Mouse (Mus musculus) midbrain, embryonic 15.5 days (tissue): ENCODE measurements at regions not wholly inside any gene's neighbourhood (a gene's known extent, or its start where the extent isn't known, plus 50 kb on each side); places are given as distances from the start of the nearest gene placed in this dataset.
"Not testable (repeated sequence)": the region's sequence is repeated elsewhere in the genome, so short reads cannot be mapped to it uniquely, and the experiment has no call there.

Experiments
- ATAC-seq: fragments of 200-750 bp; cut with Nextera tagmentation; replicated peaks from 2 replicates; pipeline ENCODE4 v1.8.0; 2017; ENCODE audit warnings: moderate TSS enrichment
- H3K27ac ChIP-seq: fragments of 300-500 bp; sonication (generic); 2 replicates; pipeline ENCODE4 v1.5.1; 2015; ENCODE audit warnings: mild to moderate bottlenecking, inconsistent platforms
- H3K27me3 ChIP-seq: fragments of 300-500 bp; sonication (generic); replicated peaks from 2 replicates; pipeline ENCODE4 v1.6.1; 2015; ENCODE audit warnings: inconsistent platforms
- H3K36me3 ChIP-seq: fragments of 300-500 bp; sonication (generic); replicated peaks from 2 replicates; pipeline ENCODE4 v1.6.1; 2015; ENCODE audit warnings: inconsistent platforms
- H3K4me1 ChIP-seq: fragments of 300-500 bp; sonication (generic); 2 replicates; pipeline ENCODE4 v1.6.1; 2015; ENCODE audit warnings: inconsistent platforms
- H3K4me2 ChIP-seq: fragments of 300-500 bp; sonication (generic); 2 replicates; pipeline ENCODE4 v1.6.1; 2015; ENCODE audit warnings: inconsistent platforms, mild to moderate bottlenecking, moderate library complexity
- H3K4me3 ChIP-seq: fragments of 300-500 bp; sonication (generic); 2 replicates; pipeline ENCODE4 v1.5.1; 2015; ENCODE audit warnings: mild to moderate bottlenecking, inconsistent platforms
- H3K9ac ChIP-seq: fragments of 300-500 bp; sonication (generic); 2 replicates; pipeline ENCODE4 v1.6.1; 2015; ENCODE audit warnings: mild to moderate bottlenecking, inconsistent platforms
- H3K9me3 ChIP-seq: fragments of 300-500 bp; sonication (generic); 2 replicates; pipeline ENCODE4 v1.6.1; 2016; ENCODE audit warnings: inconsistent platforms
- WGBS: fragments of 180-500 bp; shearing (Covaris S2); methylation state at CpG from one replicate; pipeline ENCODE4 v1.1.7; 2015; ENCODE audit warnings: mixed read lengths; 5-methylcytosine and 5-hydroxymethylcytosine counted together

- no peak overlapping the region for H3K4me2 ChIP-seq
- H3K9me3 ChIP-seq = no peaks in the 10 kb centered on the region
- no peaks in the 10 kb centered on the region for H3K36me3 ChIP-seq
- 0 out of 2 replicates have a peak, but pooled peaks cover 3% of the 10 kb centered on the region for H3K4me1 ChIP-seq
- no peak overlapping the region for H3K27ac ChIP-seq
- no peaks in the 10 kb centered on the region for H3K27me3 ChIP-seq
- H3K4me3 ChIP-seq = no peak overlapping the region
- 66% methylated on average over 9 of the region's 9 CpGs for WGBS
- no peak overlapping the region for H3K9ac ChIP-seq
- ATAC-seq = peak; percentile 70
Measured at GRCm38 (mm10) chr7:64021241-64022108, 82.8 kb upstream of the Klf13 start.

- 56% methylated on average over 3 of the region's 3 CpGs for WGBS
- Histone ChIP-seq H3K9me3 (no peaks in the 10 kb centered on the region), H3K9ac (no peak overlapping the region), H3K27ac (no peak overlapping the region), H3K36me3 (no peaks in the 10 kb centered on the region), H3K4me2 (no peak overlapping the region), H3K4me3 (no peak overlapping the region), H3K27me3 (no peaks in the 10 kb centered on the region), H3K4me1 (0 out of 2 replicates have a peak, but pooled peaks cover 3% of the 10 kb centered on the region)
- ATAC-seq = no peak
Measured at GRCm38 (mm10) chr7:64018107-64018506, 79.4 kb upstream of the Klf13 start.

- H3K9ac ChIP-seq = no peak overlapping the region
- H3K4me3 ChIP-seq = no peak overlapping the region
- no peak overlapping the region for H3K4me2 ChIP-seq
- 82% methylated on average over 3 of the region's 3 CpGs for WGBS
- no peak for ATAC-seq
- H3K27ac ChIP-seq = no peak overlapping the region
- no peaks in the 10 kb centered on the region for H3K36me3 ChIP-seq
- no peaks in the 10 kb centered on the region for H3K9me3 ChIP-seq
- 0 out of 2 replicates have a peak, but pooled peaks cover under 1% of the 10 kb centered on the region for H3K4me1 ChIP-seq
- H3K27me3 ChIP-seq = no peaks in the 10 kb centered on the region
Measured at GRCm38 (mm10) chr7:64016874-64017273, 78.2 kb upstream of the Klf13 start.

- 96% methylated on average over 2 of the region's 2 CpGs for WGBS
- H3K4me3 ChIP-seq, H3K4me1 ChIP-seq, H3K4me2 ChIP-seq, H3K36me3 ChIP-seq, H3K27me3 ChIP-seq, H3K9me3 ChIP-seq, H3K27ac ChIP-seq, H3K9ac ChIP-seq, ATAC-seq: not testable (repeated sequence)
Measured at GRCm38 (mm10) chr7:64015136-64015535, 76.4 kb upstream of the Klf13 start.

- H3K4me1 ChIP-seq = no peaks in the 10 kb centered on the region
Measured at GRCm38 (mm10) chr7:64014227-64014626, 75.5 kb upstream of the Klf13 start.

GRCm38 (mm10) chr7:64013023-64013547 is 74.4 kb upstream of the Klf13 start:
- WGBS = 88% methylated on average over 5 of the region's 5 CpGs
- no peaks in the 10 kb centered on the region for H3K4me1 ChIP-seq
- no peak overlapping the region for H3K27ac ChIP-seq
- H3K9ac ChIP-seq = no peak overlapping the region
- H3K9me3 ChIP-seq = no peaks in the 10 kb centered on the region
- H3K36me3 ChIP-seq = no peaks in the 10 kb centered on the region
- no peak for ATAC-seq
- no peak overlapping the region for H3K4me3 ChIP-seq
- no peaks in the 10 kb centered on the region for H3K27me3 ChIP-seq
- no peak overlapping the region for H3K4me2 ChIP-seq

More at GRCm38 (mm10) chr7:64014227-64014626, 75.5 kb upstream of the Klf13 start:
- ATAC-seq = no peak
- Histone ChIP-seq H3K27ac (no peak overlapping the region), H3K4me3 (no peak overlapping the region), H3K9ac (no peak overlapping the region), H3K27me3 (no peaks in the 10 kb centered on the region), H3K9me3 (no peaks in the 10 kb centered on the region), H3K36me3 (no peaks in the 10 kb centered on the region), H3K4me2 (no peak overlapping the region)
- 86% methylated on average over 7 of the region's 7 CpGs for WGBS

- no peak overlapping the region for H3K27ac ChIP-seq
- ATAC-seq = no peak
- H3K9me3 ChIP-seq = no peaks in the 10 kb centered on the region
- no peaks in the 10 kb centered on the region for H3K4me1 ChIP-seq
- no peak overlapping the region for H3K9ac ChIP-seq
- H3K36me3 ChIP-seq = no peaks in the 10 kb centered on the region
- no peak overlapping the region for H3K4me3 ChIP-seq
- H3K4me2 ChIP-seq = no peak overlapping the region
- WGBS = 90% methylated on average over 8 of the region's 8 CpGs
- no peaks in the 10 kb centered on the region for H3K27me3 ChIP-seq
Measured at GRCm38 (mm10) chr7:64012268-64012601, 73.5 kb upstream of the Klf13 start.

- Histone ChIP-seq H3K4me2 (no peak overlapping the region), H3K36me3 (no peaks in the 10 kb centered on the region), H3K4me3 (no peak overlapping the region), H3K9me3 (no peaks in the 10 kb centered on the region), H3K4me1 (no peaks in the 10 kb centered on the region), H3K27ac (no peak overlapping the region), H3K9ac (no peak overlapping the region), H3K27me3 (no peaks in the 10 kb centered on the region)
- no peak for ATAC-seq
- WGBS = 78% methylated on average over 13 of the region's 13 CpGs
Measured at GRCm38 (mm10) chr7:64011563-64012267, 73.0 kb upstream of the Klf13 start.

GRCm38 (mm10) chr7:64010640-64011039 is 71.9 kb upstream of the Klf13 start:
- Histone ChIP-seq H3K9me3 (no peaks in the 10 kb centered on the region), H3K4me2 (no peak overlapping the region), H3K27me3 (no peaks in the 10 kb centered on the region), H3K4me1 (no peaks in the 10 kb centered on the region), H3K9ac (no peak overlapping the region), H3K36me3 (no peaks in the 10 kb centered on the region), H3K27ac (no peak overlapping the region), H3K4me3 (no peak overlapping the region)
- 83% methylated on average over 3 of the region's 3 CpGs for WGBS
- no peak for ATAC-seq

- Histone ChIP-seq H3K4me3 (no peak overlapping the region), H3K4me2 (no peak overlapping the region), H3K27ac (no peak overlapping the region), H3K4me1 (no peaks in the 10 kb centered on the region), H3K27me3 (no peaks in the 10 kb centered on the region), H3K9me3 (no peaks in the 10 kb centered on the region), H3K9ac (no peak overlapping the region), H3K36me3 (no peaks in the 10 kb centered on the region)
- WGBS = 92% methylated on average over 3 of the region's 3 CpGs
- ATAC-seq = no peak
Measured at GRCm38 (mm10) chr7:64007766-64008165, 69.1 kb upstream of the Klf13 start.

GRCm38 (mm10) chr7:64006935-64007334 is 68.2 kb upstream of the Klf13 start:
- no peak overlapping the region for H3K27ac ChIP-seq
- WGBS = 92% methylated on average over 4 of the region's 4 CpGs
- no peaks in the 10 kb centered on the region for H3K27me3 ChIP-seq
- no peaks in the 10 kb centered on the region for H3K4me1 ChIP-seq
- no peak for ATAC-seq
- no peaks in the 10 kb centered on the region for H3K36me3 ChIP-seq
- no peaks in the 10 kb centered on the region for H3K9me3 ChIP-seq
- no peak overlapping the region for H3K9ac ChIP-seq
- no peak overlapping the region for H3K4me3 ChIP-seq
- no peak overlapping the region for H3K4me2 ChIP-seq

GRCm38 (mm10) chr7:64005765-64006164 is 67.0 kb upstream of the Klf13 start:
- WGBS = 95% methylated on average over 1 of the region's 1 CpGs
- Histone ChIP-seq H3K9ac (no peak overlapping the region), H3K4me2 (no peak overlapping the region), H3K4me3 (no peak overlapping the region), H3K27ac (no peak overlapping the region), H3K4me1 (no peaks in the 10 kb centered on the region), H3K9me3 (no peaks in the 10 kb centered on the region), H3K36me3 (no peaks in the 10 kb centered on the region), H3K27me3 (no peaks in the 10 kb centered on the region)
- no peak for ATAC-seq
